Mouse (Mus musculus): Measurements from ENCODE around the gene 1500011B03Rik.

DNA sequence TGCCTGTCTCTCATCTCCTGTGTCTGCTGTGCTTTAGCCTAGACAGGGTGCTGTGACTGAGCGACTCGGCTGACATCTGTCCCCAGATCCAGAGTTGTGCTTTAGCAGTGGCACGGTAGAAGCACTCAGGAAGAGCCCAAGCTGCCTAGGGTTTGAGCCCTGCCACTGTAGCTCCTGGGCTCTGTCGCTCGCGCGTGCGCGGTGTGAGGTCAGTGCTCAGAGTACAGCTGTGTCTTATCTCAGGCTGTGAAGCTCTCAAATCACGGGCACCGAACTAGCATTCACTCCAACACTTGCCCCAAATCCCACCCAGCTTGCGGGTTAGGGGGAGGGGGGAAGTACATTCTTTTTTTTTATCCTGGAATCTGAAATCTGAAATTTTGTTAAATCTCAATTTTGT is 13.6 kb upstream of the 1500011B03Rik start:
- TF ChIP-seq CTCF (IDR thresholded peaks at IDR 0.05; ENCODE audit: low read depth, low read length) (no peak), GATA1 (IDR thresholded peaks at IDR 0.05; ENCODE audit: borderline replicate concordance, low read length) (no peak), POLR2AphosphoS5 (IDR thresholded peaks at IDR 0.05; ENCODE audit: insufficient replicate concordance, low read depth, low read length) (no peak), GATA2 (IDR thresholded peaks at IDR 0.05; ENCODE audit: borderline replicate concordance, low read depth, low read length) (no peak), TAL1 (conservative IDR thresholded peaks at IDR 0.05; ENCODE audit: low read depth, low read length) (no peak)

Data from G1E (cell line).